Mouse (Mus musculus): ENCODE measurements around the gene Syt2. TPM values are rescaled to one million over a fixed set of nuclear protein-coding genes. Genes with fewer than 3 reads are reported as not detected.
A peak's percentile ranks its signal among the peaks of the same experiment; 100 is the strongest.

Syt2 gene
- total RNA-seq, 4 experiments from 2014 or later, result 0.30 TPM; not detected in 3

DNA sequence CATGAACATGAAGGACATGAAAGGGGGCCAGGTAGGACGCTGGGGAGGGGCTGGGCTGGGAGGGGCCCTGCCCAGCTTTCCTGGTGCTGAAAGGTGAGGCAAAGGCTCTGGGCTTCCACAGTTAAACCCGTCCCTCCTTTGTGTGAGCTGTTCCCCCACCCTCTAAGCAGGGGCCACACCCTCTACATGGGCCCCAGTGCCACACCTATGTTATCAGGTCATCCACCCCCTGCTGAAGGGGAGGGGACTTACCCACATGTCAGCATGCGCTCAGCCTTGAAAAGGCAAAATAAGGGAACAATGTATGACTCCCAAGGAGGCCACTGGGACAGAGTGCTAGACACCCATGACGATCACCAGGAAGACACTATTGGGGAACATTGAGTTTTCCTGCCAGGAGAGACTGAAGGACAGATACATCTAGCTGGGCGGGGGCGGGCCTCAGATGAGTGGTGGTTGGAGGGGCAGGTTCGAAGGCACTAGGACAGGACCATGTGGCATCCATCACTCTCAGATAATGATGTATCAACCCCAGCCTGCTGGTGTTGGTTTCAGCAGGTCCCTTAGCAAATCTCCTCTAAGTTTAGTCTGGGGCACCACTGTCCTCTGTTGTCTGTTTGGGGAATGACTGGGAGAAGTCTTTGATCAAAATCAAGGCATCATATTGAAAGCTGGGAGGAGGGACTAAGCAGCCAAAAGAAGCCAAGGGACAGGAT, 95.6 kb downstream of the Syt2 start:
- no peak for DNase-seq (ENCODE audit: low spot score)

DNA sequence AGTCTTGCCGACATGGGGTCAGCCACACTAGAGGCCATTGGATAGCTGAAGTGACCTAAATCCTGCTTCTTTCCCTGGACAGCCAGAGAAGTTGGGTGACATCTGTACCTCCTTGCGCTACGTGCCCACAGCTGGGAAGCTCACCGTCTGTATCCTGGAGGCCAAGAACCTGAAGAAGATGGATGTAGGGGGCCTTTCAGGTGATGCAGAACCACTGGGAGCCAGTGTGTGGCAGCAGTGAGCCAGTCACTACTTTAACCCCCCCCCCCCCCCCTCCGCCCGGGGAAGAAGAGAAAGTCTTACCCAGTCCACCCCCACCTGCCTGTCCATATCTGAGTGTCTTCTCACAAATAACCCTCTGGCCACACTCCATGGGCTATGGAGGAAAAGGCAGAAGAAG, 99.2 kb downstream of the Syt2 start:
- no peak for DNase-seq (ENCODE audit: low spot score)

DNA sequence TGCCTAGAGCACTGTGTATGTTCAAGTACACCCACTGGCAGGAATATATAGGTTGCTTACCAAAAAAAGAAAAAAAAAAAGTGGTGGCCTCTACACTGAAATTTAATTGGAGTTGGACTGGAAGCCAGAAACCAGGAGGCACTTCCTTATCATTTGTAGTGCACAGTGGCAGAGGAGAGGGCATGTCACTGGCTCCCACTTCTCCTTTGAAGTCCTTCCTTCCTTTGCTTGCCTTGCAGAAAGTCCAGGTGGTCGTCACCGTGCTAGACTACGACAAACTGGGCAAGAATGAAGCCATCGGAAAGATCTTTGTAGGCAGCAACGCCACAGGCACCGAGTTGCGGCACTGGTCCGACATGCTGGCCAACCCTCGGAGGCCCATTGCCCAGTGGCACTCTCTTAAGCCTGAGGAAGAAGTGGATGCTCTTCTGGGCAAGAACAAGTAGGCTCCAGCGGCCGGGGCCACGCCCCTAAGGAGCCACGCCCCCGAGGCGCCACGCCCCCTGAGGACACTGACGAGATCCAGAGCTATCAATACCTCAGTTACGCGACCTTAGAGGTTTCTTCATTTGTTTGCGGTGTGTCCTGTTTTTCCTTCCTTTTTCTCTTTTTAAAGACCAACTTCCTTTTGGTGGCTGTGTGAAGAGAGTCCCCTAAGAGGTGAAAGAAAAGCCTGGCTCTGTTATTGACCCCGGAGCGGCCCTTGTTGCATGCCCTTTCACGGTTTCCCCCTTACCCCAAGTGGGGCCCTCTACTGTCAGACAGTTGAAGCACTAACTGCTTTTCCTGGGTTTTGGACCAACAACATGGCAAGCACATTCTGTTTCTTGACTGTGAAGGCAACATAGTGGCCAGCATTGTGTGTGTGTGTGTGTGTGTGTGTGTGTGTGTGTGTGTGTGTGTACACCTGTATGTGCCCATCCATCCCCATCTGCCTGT, 101.0 kb downstream of the Syt2 start:
- DNase-seq (ENCODE audit: low spot score), result no peak

- no peak for DNase-seq (ENCODE audit: low spot score)
Observed at GRCm38 (mm10) chr1:134749889-134750288, 103.4 kb downstream of the Syt2 start.

GRCm38 (mm10) chr1:134752447-134752846, 106.0 kb downstream of the Syt2 start:
- DNase-seq (ENCODE audit: low spot score), result no peak

GRCm38 (mm10) chr1:134753751-134754630, 107.5 kb downstream of the Syt2 start:
- peak; percentile 57 for DNase-seq (ENCODE audit: low spot score)

GRCm38 (mm10) chr1:134754818-134755217, 108.3 kb downstream of the Syt2 start:
- no peak for DNase-seq (ENCODE audit: low spot score)

- no peak for DNase-seq (ENCODE audit: low spot score)
Observed at GRCm38 (mm10) chr1:134755548-134756189, 109.2 kb downstream of the Syt2 start.

GRCm38 (mm10) chr1:134756190-134756873, 109.9 kb downstream of the Syt2 start:
- DNase-seq (ENCODE audit: low spot score), result no peak

GRCm38 (mm10) chr1:134757230-134757629, 110.8 kb downstream of the Syt2 start:
- no peak for DNase-seq (ENCODE audit: low spot score)

GRCm38 (mm10) chr1:134759133-134759532, 112.7 kb downstream of the Syt2 start:
- DNase-seq (ENCODE audit: low spot score), result no peak

DNA sequence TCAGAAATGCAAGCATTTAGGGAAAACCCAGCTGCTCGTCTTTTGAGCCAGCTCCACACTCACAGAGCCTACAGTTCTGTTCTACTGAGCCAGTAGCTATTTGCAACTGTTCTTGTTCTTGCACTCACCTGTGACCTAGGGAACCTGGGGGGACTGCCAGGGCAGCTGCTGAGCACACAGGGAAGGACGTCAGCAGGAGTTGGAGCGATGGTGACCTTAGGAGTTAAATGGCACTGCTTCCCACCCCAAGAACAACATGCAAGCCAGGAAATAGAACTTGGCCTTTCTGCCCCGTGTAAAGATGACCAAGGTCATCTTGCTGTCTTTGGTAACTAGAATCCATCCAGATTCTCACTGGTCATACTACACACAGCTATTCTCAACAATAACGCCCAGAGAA, 114.2 kb downstream of the Syt2 start:
- DNase-seq (ENCODE audit: low spot score), result no peak

DNA sequence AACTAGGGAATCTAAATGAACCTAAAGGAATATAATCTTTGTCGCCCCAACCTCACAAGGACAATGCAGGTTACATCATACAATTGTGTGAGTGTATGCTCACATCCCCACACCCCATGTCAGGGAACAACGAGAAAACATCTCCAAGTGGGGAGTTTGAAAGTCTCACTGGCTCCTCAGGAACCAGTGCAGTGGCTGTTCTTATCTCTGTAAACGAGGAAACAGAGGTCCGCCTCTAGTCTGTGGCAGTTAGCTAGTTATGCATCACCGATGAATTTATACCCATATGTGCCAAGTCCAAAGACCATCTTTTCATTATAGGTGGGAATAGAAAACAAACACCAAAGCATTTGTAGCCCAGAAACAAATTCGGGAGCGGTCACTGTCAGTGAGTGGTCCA, 115.1 kb downstream of the Syt2 start:
- DNase-seq (ENCODE audit: low spot score), result no peak

- no peak for DNase-seq (ENCODE audit: low spot score)
Observed at GRCm38 (mm10) chr1:134763250-134763649, 116.8 kb downstream of the Syt2 start.

- no peak for DNase-seq (ENCODE audit: low spot score)
Observed at GRCm38 (mm10) chr1:134763776-134764438, 117.4 kb downstream of the Syt2 start.

DNA sequence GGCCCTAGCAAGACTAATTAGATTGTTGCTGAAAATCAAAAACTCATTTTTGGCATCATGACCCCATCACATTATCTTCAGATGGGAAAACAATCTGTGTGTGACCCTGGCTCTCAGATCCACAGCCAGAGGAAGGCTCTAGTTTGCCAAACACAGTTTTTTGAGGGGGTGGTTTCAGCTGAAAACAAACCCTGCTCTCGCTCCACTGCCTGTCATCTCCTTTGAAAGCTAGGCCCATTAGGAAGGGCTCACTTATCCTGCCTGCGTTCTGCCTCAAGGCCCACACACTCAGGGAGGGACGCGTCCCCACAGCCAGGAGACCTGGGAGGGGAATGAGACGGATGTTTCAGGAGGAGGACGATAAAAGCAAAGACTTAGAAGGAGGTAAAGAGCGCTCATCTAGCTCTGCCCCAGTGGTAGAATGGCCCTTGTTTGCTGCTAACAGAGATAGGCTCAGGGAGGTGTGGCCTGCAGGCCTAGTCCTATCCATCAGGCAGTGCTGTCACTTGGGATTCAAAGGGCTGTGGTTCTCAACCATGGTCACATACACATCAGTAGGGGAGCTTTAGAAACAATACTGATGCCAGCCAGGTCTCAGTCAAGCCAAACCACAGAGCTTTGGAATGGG, 118.5 kb downstream of the Syt2 start:
- no peak for DNase-seq (ENCODE audit: low spot score)

DNA sequence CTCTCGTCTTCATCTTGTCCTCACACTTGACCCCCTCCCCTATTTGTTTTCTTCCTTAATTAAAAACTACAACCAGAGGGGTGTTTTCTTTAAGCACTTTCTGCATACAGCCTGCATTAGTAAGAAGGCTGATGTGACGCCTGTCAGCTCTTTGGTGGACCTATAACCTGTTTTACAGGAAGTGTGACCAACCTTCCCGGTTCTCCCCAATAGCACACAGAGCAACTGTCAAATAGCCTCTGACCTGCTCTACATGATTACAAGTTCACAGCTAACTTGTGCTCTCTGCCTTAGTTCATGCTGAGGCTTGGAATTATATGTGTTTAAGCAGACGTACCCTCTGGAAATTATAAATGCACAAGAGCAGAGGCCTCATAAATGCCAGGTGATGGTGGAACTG, 120.0 kb downstream of the Syt2 start:
- DNase-seq (ENCODE audit: low spot score), result no peak

- DNase-seq (ENCODE audit: low spot score), result no peak
Observed at GRCm38 (mm10) chr1:134770312-134770711, 123.8 kb downstream of the Syt2 start.

DNA sequence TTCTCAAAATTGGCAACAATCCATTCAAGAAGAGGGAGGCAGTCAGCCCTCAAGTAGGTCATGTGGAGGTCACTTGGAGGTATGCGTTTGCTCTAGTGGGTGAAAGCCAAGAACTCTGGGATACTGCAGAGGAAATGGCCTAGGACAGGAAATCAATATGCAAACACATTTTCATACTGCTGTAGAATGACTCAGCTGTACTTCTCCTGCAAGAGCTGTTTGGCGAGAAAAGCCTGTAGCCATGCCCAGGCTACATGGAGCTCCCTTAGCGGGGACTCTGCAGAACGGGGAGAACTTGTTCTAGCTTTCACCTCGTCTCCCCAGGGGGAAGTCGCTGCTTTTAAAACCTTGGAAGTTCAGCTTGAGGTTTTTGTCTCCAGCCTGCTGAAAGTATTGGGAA, 124.9 kb downstream of the Syt2 start:
- peak; percentile 82 for DNase-seq (ENCODE audit: low spot score)

GRCm38 (mm10) chr1:134771999-134772398, 125.5 kb downstream of the Syt2 start:
- DNase-seq (ENCODE audit: low spot score), result no peak

All from heart, adult 8-10 months (tissue).